Mouse (Mus musculus): Measurements from ENCODE around the gene Acadvl.
"Not testable (repeated sequence)": the region's sequence is repeated elsewhere in the genome, so short reads cannot be mapped to it uniquely, and the experiment has no call there.

Gene Acadvl

GRCm38 (mm10) chr11:70026689-70027088 is 11.5 kb upstream of the Acadvl start:
- no peak for DNase-seq

DNA sequence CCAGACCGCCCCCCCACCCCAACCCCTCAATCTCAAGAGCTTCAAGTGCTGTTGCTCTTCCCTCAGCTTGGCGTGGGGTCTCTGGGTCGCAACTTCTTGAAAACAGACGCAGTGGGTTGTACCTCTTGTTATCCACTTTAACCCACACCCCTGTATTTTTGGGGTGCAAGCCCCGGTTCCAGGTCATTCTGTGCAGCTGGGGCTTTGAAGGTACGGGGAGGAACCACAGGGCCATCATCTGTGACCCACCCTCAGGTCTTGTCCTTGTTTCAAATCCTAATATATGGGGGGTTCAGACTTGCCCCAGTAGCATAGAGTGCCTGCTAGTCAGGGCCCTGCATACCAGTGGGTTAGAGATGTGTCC is 8.9 kb upstream of the Acadvl start:
- no peak for DNase-seq

DNA sequence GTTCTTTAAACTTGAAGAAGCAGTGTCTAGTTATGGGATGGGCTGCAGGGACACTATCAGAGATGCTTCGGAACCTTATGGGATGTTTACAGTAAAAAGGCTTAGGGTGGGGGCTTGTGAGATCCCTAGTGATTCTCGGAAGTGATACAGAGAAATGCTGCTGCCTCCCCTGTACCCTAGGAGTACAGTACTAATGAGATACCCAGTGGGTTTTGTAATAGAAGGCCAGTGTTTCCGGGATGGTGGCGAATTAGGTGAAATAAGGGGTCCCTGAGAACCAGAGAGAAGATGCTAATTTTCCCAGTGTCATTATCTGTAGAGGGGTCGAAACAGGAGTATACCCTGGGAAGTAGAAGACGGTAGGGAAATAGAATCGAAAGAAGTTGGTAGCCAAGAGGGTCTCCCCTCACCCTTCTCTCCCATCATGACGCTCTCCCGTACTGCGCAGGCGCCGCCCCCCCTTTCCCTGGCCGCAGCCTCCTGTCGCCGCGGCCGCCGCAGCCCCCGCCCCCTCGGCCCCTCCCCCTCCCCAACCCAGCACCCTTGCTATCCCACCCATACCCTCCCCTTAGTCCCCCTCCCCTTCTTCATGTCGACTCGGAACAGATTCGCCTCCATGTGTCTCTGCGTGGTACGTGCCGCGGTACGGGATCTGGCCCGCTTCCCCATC is 8.4 kb upstream of the Acadvl start:
- DNase-seq: no peak

DNA sequence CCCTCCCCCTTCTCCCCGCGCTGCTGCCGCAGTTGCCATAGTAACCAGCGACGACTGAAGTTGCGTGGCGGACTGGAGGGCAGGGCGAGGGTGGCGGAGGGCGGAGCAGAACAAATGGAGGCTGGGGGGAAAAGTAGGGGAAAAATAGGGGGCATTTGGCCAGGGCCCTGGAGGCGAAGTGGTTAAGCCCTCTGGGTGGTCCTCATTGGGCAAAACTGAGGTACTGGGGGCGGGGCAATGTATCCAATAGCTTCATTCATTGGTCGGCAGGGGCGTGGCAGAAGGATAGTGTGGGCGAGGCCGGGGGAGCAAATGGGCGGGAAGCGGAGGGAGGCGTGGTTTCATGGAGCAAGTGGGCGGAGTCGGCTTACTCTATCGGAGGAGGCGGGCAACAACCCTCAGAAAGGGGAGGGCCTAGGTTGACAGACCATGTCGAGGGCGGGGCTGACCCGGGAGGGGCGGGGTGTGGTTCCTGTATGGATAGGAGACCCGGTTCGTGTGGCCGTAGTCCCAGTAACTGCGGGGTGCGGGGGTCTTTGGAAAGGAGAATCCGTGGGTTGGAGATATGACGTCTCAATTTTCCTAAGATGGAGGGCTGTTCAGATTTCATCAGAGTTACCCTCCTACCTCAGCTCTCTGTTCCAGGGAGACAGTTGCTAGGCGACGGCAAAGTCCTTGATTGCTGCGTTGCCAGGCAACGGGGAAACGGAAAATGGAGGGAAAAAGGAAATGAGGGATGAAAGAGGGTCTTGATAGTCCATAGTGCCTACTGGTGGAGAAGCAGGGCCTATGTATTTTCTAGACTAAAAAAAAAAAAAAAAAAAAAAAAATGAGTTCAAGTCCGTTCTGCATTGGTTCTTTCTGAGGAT is 6.3 kb upstream of the Acadvl start:
- peak; percentile 99 for DNase-seq

- DNase-seq: peak; percentile 89
Observed at GRCm38 (mm10) chr11:70020731-70021263, 5.6 kb upstream of the Acadvl start.

GRCm38 (mm10) chr11:70020022-70020631 is 4.9 kb upstream of the Acadvl start:
- DNase-seq: peak; percentile 50

GRCm38 (mm10) chr11:70019495-70020021 is 4.3 kb upstream of the Acadvl start:
- no peak for DNase-seq

- DNase-seq: peak; percentile 63
Observed at GRCm38 (mm10) chr11:70018131-70018990, 3.1 kb upstream of the Acadvl start.

- DNase-seq: no peak
Observed at GRCm38 (mm10) chr11:70017199-70017767, 2.1 kb upstream of the Acadvl start.

- DNase-seq: no peak
Observed at GRCm38 (mm10) chr11:70016669-70017068, 1.5 kb upstream of the Acadvl start, which contains the start of gene Dlg4. TSS of gene Dlg4 (plus strand) at chr11:70016942.

GRCm38 (mm10) chr11:70016177-70016576 is 966 bp upstream of the Acadvl start:
- DNase-seq: not testable (repeated sequence)

- DNase-seq: no peak
Observed at GRCm38 (mm10) chr11:70015677-70016076, 466 bp upstream of the Acadvl start.

DNA sequence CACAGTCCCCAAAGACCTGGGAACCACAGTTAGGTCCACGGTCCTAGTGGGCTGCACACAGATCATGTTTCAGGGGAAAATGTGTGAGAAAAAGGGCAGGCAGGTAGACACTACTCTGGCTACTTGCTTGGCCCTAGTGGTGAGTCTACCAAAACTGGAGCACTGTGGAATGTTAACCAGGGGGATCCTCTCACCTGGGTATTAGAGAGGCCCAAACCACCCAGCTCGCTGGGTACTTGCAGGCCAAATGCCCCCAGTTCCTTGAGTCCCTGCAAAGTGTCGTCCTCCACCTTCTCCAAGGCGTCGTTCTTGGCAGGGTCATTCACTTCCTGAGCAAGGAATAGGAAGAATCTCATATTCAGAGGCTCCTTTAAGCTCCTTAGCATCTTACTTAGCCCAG is 1.2 kb downstream of the Acadvl start:
- DNase-seq: no peak

DNA sequence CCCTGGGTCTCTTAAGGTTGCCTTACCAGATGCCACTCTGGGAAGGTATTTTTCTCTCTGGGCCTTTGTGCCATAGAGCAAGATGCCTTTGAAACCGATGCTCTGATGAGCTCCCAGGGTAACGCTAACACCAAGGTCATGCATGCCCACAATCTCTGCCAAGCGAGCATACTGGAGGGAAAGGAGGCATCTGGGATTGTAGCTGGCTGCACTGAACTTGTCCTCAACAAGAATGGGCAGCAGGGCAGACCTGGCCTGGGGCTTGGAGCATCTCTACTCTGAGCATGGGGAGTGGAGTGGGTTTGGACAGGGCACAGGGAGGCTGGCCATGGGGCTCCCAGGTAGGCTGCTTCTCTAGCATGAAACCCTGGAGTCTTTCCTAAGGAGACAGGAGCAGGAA is 1.8 kb downstream of the Acadvl start:
- no peak for DNase-seq

DNA sequence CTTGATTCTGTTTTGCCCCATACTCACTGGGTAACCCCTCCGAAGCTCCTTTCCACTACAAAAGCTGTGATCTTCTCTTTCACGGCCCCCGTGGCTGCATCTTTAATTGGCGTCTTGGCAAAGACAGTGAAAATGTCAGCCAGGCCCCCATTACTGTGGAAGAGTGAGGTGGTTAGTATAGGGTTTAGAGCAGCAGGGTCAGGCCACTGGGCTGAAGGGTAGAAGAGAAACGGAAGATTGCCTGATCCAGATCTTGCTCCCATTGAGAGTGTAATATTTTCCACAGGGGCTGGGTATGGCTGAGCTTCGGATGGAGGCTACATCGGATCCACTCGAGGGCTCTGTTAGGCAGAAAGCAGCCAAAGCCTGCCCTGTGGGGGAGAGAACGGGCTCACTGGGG is 2.3 kb downstream of the Acadvl start:
- no peak for DNase-seq

- DNase-seq: no peak
Observed at GRCm38 (mm10) chr11:70010961-70011360, 4.2 kb downstream of the Acadvl start.

DNA sequence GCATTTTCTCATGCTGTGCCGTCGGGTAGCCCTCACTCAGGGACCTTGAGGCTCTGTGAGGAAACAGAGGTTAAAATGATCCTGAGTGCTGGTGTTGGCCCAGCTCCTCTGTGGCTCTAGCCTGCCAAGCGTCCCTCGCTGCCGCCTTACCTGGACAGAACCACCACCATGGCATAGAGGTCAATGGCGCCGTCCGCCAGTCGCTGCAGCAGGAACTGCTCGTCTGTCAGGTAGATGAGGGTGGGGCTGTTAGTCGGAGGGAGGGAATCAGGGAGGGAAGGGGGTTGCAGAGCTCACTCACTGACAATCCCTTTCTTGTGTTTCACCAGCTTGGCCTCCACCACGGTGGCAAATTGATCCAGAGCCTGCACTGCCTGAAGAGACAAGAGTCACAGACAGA is 4.7 kb downstream of the Acadvl start:
- no peak for DNase-seq

- DNase-seq: no peak
Observed at GRCm38 (mm10) chr11:70010033-70010432, 5.2 kb downstream of the Acadvl start.

DNA sequence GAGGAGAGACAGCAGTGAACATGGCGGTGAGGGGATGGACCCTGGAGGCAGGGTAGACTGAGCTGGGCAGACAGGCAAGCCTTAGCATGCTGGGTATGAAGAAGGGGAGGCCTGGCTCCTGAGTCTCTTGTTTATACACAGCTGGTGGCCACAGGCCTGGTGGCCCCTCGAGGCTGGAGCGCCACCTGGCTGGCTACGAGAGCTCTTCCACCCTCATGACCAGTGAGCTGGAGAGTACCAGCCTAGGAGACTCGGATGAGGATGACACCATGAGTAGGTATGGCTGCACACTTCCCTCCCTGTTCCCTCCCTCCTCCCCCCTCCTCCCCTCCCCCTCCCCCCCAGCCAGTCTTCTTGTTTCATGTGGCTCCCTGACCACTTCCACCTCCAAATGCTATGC is 9.7 kb downstream of the Acadvl start:
- DNase-seq: no peak

DNA sequence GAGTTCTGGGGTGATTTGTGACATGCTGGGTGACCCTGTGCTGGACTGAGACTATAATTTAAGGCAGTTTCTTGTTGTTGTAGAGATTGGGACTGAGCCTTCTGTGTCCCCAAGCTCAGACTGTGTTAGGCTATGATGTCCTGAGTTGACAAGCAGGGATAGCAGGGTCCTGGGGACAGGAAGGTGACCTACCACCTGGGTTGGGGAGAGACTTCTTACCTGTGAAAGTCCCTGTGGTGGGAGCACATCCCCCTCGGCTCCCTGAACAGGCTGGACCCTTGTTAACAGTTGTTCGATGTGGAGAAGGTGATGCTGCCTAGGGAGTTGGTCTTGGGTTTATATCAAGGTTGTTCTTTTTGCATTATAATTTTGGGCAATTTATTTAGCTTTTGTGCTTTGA is 12.7 kb downstream of the Acadvl start:
- no peak for DNase-seq

DNA sequence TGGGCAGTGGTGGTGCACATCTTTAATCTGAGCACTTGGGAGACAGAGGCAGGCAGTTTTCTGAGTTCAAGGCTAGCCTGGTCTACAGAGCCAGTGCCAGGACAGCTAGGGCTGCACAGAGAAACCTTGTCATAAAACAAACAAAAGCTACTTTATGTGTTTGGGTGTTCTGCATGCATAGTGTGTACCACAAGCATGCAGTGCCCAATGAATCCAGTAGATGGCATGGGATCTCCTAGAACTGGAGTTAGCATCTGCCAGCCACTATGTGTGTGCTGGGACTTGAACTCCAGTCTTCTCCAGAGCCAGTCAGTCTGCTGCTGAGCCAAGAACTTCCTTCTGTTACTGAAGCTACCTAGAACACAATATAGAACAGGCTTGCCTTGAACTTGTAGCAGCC is 13.3 kb downstream of the Acadvl start:
- no peak for DNase-seq

GRCm38 (mm10) chr11:70001159-70001558 is 14.1 kb downstream of the Acadvl start:
- DNase-seq: no peak

Data from layer of hippocampus, adult 9-11 months (tissue).